Mouse (Mus musculus): Measurements from ENCODE around the gene Tbx21. TPM values are rescaled to one million over a fixed set of nuclear protein-coding genes. Genes with fewer than 3 reads are reported as not detected.
A peak's percentile ranks its signal among the peaks of the same experiment; 100 is the strongest.

Tbx21 gene
- polyA plus RNA-seq, 2 experiments, result 0.02 TPM; not detected in 1

GRCm38 (mm10) chr11:97132185-97132584, 17.1 kb upstream of the Tbx21 start:
- Histone ChIP-seq H3K9ac (replicated peaks) (no peak overlapping the region), H3K4me1 (replicated peaks; ENCODE audit: control insufficient read depth in 2 of 2, insufficient read depth in 2 of 2, low read length in 1 of 2) (no peaks in the 10 kb centered on the region; a peak in 1 of 4 replicates), H3K27me3 (ENCODE audit: control insufficient read depth, insufficient read depth, low read length) (no peaks in the 10 kb centered on the region), H3K27ac (no peak overlapping the region), H3K9me3 (ENCODE audit: control insufficient read depth, low read length) (no peaks in the 10 kb centered on the region), H3K36me3 (replicated peaks; ENCODE audit: control insufficient read depth, insufficient read depth, low read depth) (no peaks in the 10 kb centered on the region), H3K4me2 (ENCODE audit: low read depth) (no peak overlapping the region), H3K4me3 (ENCODE audit: insufficient read depth in 1 of 2, low read depth in 2 of 2, low read length in 2 of 2) (no peak overlapping the region)
- TF ChIP-seq EP300 (IDR thresholded peaks at IDR 0.05; ENCODE audit: low read depth) (no peak), CTCF (IDR thresholded peaks at IDR 0.05; ENCODE audit: low read depth) (no peak)
- no peak for ATAC-seq (ENCODE audit: insufficient read depth)
- 17% methylated on average over 6 of the region's 6 CpGs for WGBS (ENCODE audit: insufficient replicate concordance)
- DNase-seq (ENCODE audit: low read depth in 3 of 3, low spot score in 3 of 3), result no peak

GRCm38 (mm10) chr11:97131683-97132082, 16.6 kb upstream of the Tbx21 start:
- Histone ChIP-seq H3K4me1 (replicated peaks; ENCODE audit: control insufficient read depth in 2 of 2, insufficient read depth in 2 of 2, low read length in 1 of 2) (peaks cover 0 to under 1% of the 10 kb centered on the region in 2 experiments; a peak in 2 of 4 replicates), H3K27me3 (ENCODE audit: control insufficient read depth, insufficient read depth, low read length) (no peaks in the 10 kb centered on the region), H3K9me3 (ENCODE audit: control insufficient read depth, low read length) (no peaks in the 10 kb centered on the region), H3K4me3 (ENCODE audit: insufficient read depth in 1 of 2, low read depth in 2 of 2, low read length in 2 of 2) (no peak overlapping the region), H3K27ac (no peak overlapping the region), H3K4me2 (ENCODE audit: low read depth) (no peak overlapping the region), H3K36me3 (replicated peaks; ENCODE audit: control insufficient read depth, insufficient read depth, low read depth) (no peaks in the 10 kb centered on the region), H3K9ac (replicated peaks) (no peak overlapping the region)
- DNase-seq (ENCODE audit: low read depth in 3 of 3, low spot score in 3 of 3), result no peak
- no peak for ATAC-seq (ENCODE audit: insufficient read depth)
- TF ChIP-seq CTCF (IDR thresholded peaks at IDR 0.05; ENCODE audit: low read depth), result no peak
- TF ChIP-seq EP300 (IDR thresholded peaks at IDR 0.05; ENCODE audit: low read depth), result no peak
- 49% methylated on average over 2 of the region's 2 CpGs for WGBS (ENCODE audit: insufficient replicate concordance)

- DNase-seq (ENCODE audit: low read depth in 3 of 3, low spot score in 3 of 3), result no peak
- Histone ChIP-seq H3K27ac (no peak overlapping the region), H3K27me3 (ENCODE audit: control insufficient read depth, insufficient read depth, low read length) (no peaks in the 10 kb centered on the region), H3K4me1 (replicated peaks; ENCODE audit: control insufficient read depth in 2 of 2, insufficient read depth in 2 of 2, low read length in 1 of 2) (peaks cover 0 to 2% of the 10 kb centered on the region in 2 experiments; a peak in 2 of 4 replicates), H3K4me2 (ENCODE audit: low read depth) (no peak overlapping the region), H3K9me3 (ENCODE audit: control insufficient read depth, low read length) (no peaks in the 10 kb centered on the region), H3K4me3 (ENCODE audit: insufficient read depth in 1 of 2, low read depth in 2 of 2, low read length in 2 of 2) (no peak overlapping the region), H3K9ac (replicated peaks) (no peak overlapping the region), H3K36me3 (replicated peaks; ENCODE audit: control insufficient read depth, insufficient read depth, low read depth) (no peaks in the 10 kb centered on the region)
- WGBS (ENCODE audit: insufficient replicate concordance), result 51% methylated on average over 7 of the region's 7 CpGs
- no peak for ATAC-seq (ENCODE audit: insufficient read depth)
- TF ChIP-seq CTCF (IDR thresholded peaks at IDR 0.05; ENCODE audit: low read depth) (no peak), EP300 (IDR thresholded peaks at IDR 0.05; ENCODE audit: low read depth) (no peak)
These were observed 15.2 kb upstream of the Tbx21 start for GRCm38 (mm10) chr11:97130318-97130717.

- no peak for ATAC-seq (ENCODE audit: insufficient read depth)
These were observed 13.8 kb upstream of the Tbx21 start for GRCm38 (mm10) chr11:97128956-97129355.

GRCm38 (mm10) chr11:97127470-97128223, 12.5 kb upstream of the Tbx21 start:
- WGBS (ENCODE audit: insufficient replicate concordance), result 26% methylated on average over 19 of the region's 19 CpGs
- peak overlapping the region; percentile 35 for H3K9ac ChIP-seq (replicated peaks)
- TF ChIP-seq CTCF (IDR thresholded peaks at IDR 0.05; ENCODE audit: low read depth) (no peak), EP300 (IDR thresholded peaks at IDR 0.05; ENCODE audit: low read depth) (no peak)
- peaks cover 0 to 2% of the 10 kb centered on the region in 2 experiments; a peak in 2 of 4 replicates for H3K4me1 ChIP-seq (replicated peaks; ENCODE audit: control insufficient read depth in 2 of 2, insufficient read depth in 2 of 2, low read length in 1 of 2)
- ATAC-seq (ENCODE audit: insufficient read depth), result 0 out of 2 replicates have a peak, but pooled peaks have one; percentile 13
- H3K27ac ChIP-seq, result no peak overlapping the region
- peak overlapping the region; percentile 78 for H3K4me2 ChIP-seq (ENCODE audit: low read depth)
- no peaks in the 10 kb centered on the region for H3K36me3 ChIP-seq (replicated peaks; ENCODE audit: control insufficient read depth, insufficient read depth, low read depth)
- H3K27me3 ChIP-seq (ENCODE audit: control insufficient read depth, insufficient read depth, low read length), result no peaks in the 10 kb centered on the region
- H3K4me3 ChIP-seq (ENCODE audit: insufficient read depth in 1 of 2, low read depth in 2 of 2, low read length in 2 of 2), result peak overlapping the region; percentile 51 to 60
- no peaks in the 10 kb centered on the region for H3K9me3 ChIP-seq (ENCODE audit: control insufficient read depth, low read length)
- no peak for DNase-seq (ENCODE audit: low read depth in 3 of 3, low spot score in 3 of 3)

More at GRCm38 (mm10) chr11:97128956-97129355, 13.8 kb upstream of the Tbx21 start:
- no peak overlapping the region for H3K4me3 ChIP-seq (ENCODE audit: insufficient read depth in 1 of 2, low read depth in 2 of 2, low read length in 2 of 2)
- no peaks in the 10 kb centered on the region for H3K9me3 ChIP-seq (ENCODE audit: control insufficient read depth, low read length)
- H3K4me1 ChIP-seq (replicated peaks; ENCODE audit: control insufficient read depth in 2 of 2, insufficient read depth in 2 of 2, low read length in 1 of 2), result peaks cover 0 to 2% of the 10 kb centered on the region in 2 experiments; a peak in 2 of 4 replicates
- no peak overlapping the region for H3K9ac ChIP-seq (replicated peaks)
- no peak for DNase-seq (ENCODE audit: low read depth in 3 of 3, low spot score in 3 of 3)
- 13% methylated on average over 3 of the region's 3 CpGs for WGBS (ENCODE audit: insufficient replicate concordance)
- no peak for TF ChIP-seq EP300 (IDR thresholded peaks at IDR 0.05; ENCODE audit: low read depth)
- TF ChIP-seq CTCF (IDR thresholded peaks at IDR 0.05; ENCODE audit: low read depth), result no peak
- no peak overlapping the region for H3K4me2 ChIP-seq (ENCODE audit: low read depth)
- H3K27ac ChIP-seq, result no peak overlapping the region
- H3K36me3 ChIP-seq (replicated peaks; ENCODE audit: control insufficient read depth, insufficient read depth, low read depth), result no peaks in the 10 kb centered on the region
- no peaks in the 10 kb centered on the region for H3K27me3 ChIP-seq (ENCODE audit: control insufficient read depth, insufficient read depth, low read length)

All from liver, embryonic 14.5 days (tissue).